Mouse (Mus musculus) kidney, embryonic 16.5 days (tissue): Measurements from ENCODE around the gene Mdm4. TPM values are rescaled to one million over a fixed set of nuclear protein-coding genes. Genes with fewer than 3 reads are reported as not detected.
"Not testable (repeated sequence)": the region's sequence is repeated elsewhere in the genome, so short reads cannot be mapped to it uniquely, and the experiment has no call there.

ENCODE experiments used
- ATAC-seq: fragments of 200-750 bp; cut with Nextera tagmentation; 2 replicates; pipeline ENCODE4 v1.8.0; 2017; ENCODE audit warnings: moderate TSS enrichment; ENCODE audit not compliant: low FRiP score, low TSS enrichment
- H3K27ac ChIP-seq: fragments of 300-500 bp; sonication (generic); 2 replicates; pipeline ENCODE4 v1.5.1; 2014; ENCODE audit warnings: low read length
- H3K27me3 ChIP-seq: fragments of 300-500 bp; sonication (generic); 2 replicates; pipeline ENCODE4 v1.6.1; 2014; ENCODE audit warnings: low read length, control low read depth, mixed read lengths; ENCODE audit not compliant: insufficient read depth
- H3K36me3 ChIP-seq: fragments of 300-500 bp; sonication (generic); 2 replicates; pipeline ENCODE4 v1.6.1; 2014; ENCODE audit warnings: low read length, control low read depth, mixed read lengths; ENCODE audit not compliant: insufficient read depth
- H3K4me1 ChIP-seq: fragments of 300-500 bp; sonication (generic); 2 replicates; pipeline ENCODE4 v1.6.1; 2014; ENCODE audit warnings: low read length, control low read depth, mixed read lengths; ENCODE audit not compliant: insufficient read depth
- H3K4me2 ChIP-seq: fragments of 300-500 bp; sonication (generic); replicated peaks from 2 replicates; pipeline ENCODE4 v1.6.1; 2014; ENCODE audit warnings: low read depth, low read length
- H3K4me3 ChIP-seq: fragments of 300-500 bp; sonication (generic); 2 replicates; pipeline ENCODE4 v1.5.1; 2014; ENCODE audit warnings: mild to moderate bottlenecking, low read length
- H3K9ac ChIP-seq: fragments of 300-500 bp; sonication (generic); replicated peaks from 2 replicates; pipeline ENCODE4 v1.6.1; 2014; ENCODE audit warnings: low read length
- H3K9me3 ChIP-seq: fragments of 300-500 bp; sonication (generic); 2 replicates; pipeline ENCODE4 v1.6.1; 2016; ENCODE audit warnings: low read length, control low read depth
- WGBS: fragments of 180-500 bp; shearing (Covaris S2); extraction: QIAGEN DNeasy Blood & Tissue Kit; methylation state at CpG from one replicate; pipeline ENCODE4 v1.1.7; 2014; 5-methylcytosine and 5-hydroxymethylcytosine counted together
- polyA plus RNA-seq: library from polyadenylated mRNA; unstranded; fragments of >200 nt; fragmentation: Nextera tagmentation; extraction: Ambion mirVana; gene quantifications from 2 replicates; pipeline ENCODE4 v1.2.1, GENCODE M21; 2015

Mdm4 gene
- polyA plus RNA-seq, 1 experiment from 2014 or later, result 27.2 TPM

- 73% methylated on average over 7 of the region's 7 CpGs for WGBS
- not testable (repeated sequence) for H3K9ac ChIP-seq, H3K27me3 ChIP-seq, H3K4me2 ChIP-seq, H3K4me1 ChIP-seq, H3K27ac ChIP-seq, H3K36me3 ChIP-seq, H3K9me3 ChIP-seq, ATAC-seq, H3K4me3 ChIP-seq
Observed at GRCm38 (mm10) chr1:133034682-133035081, 4.3 kb upstream of the Mdm4 start.

GRCm38 (mm10) chr1:133034091-133034460, 3.7 kb upstream of the Mdm4 start:
- peak overlapping the region; percentile 55 for H3K4me2 ChIP-seq
- H3K4me1 ChIP-seq, result peaks cover 7% of the 10 kb centered on the region
- peak overlapping the region; percentile 66 for H3K4me3 ChIP-seq
- no peaks in the 10 kb centered on the region for H3K9me3 ChIP-seq
- peak; percentile 77 for ATAC-seq
- no peaks in the 10 kb centered on the region for H3K36me3 ChIP-seq
- H3K27me3 ChIP-seq, result no peaks in the 10 kb centered on the region
- peak overlapping the region; percentile 64 for H3K27ac ChIP-seq
- H3K9ac ChIP-seq, result peak overlapping the region; percentile 53; the same call in 1 of the 2 replicates
- WGBS, result under 1% methylated on average over 11 of the region's 11 CpGs

- peak overlapping the region; percentile 66 for H3K4me3 ChIP-seq
- H3K4me1 ChIP-seq, result peaks cover 7% of the 10 kb centered on the region
- H3K4me2 ChIP-seq, result peak overlapping the region; percentile 55
- peak overlapping the region; percentile 63 for H3K9ac ChIP-seq
- H3K27ac ChIP-seq, result peak overlapping the region; percentile 74
- H3K9me3 ChIP-seq, result no peaks in the 10 kb centered on the region
- no peaks in the 10 kb centered on the region for H3K36me3 ChIP-seq
- WGBS, result under 1% methylated on average over 28 of the region's 28 CpGs
- H3K27me3 ChIP-seq, result no peaks in the 10 kb centered on the region
- ATAC-seq, result peak; percentile 92
Observed at GRCm38 (mm10) chr1:133033316-133034090, 3.1 kb upstream of the Mdm4 start.

GRCm38 (mm10) chr1:133032981-133033315, 2.6 kb upstream of the Mdm4 start:
- peaks cover 7% of the 10 kb centered on the region for H3K4me1 ChIP-seq
- H3K27me3 ChIP-seq, result no peaks in the 10 kb centered on the region
- no peak for ATAC-seq
- H3K4me2 ChIP-seq, result peak overlapping the region; percentile 55
- H3K27ac ChIP-seq, result peak overlapping the region; percentile 9; the same call in 1 of the 2 replicates
- WGBS, result under 1% methylated on average over 5 of the region's 5 CpGs
- peak overlapping the region; percentile 63 for H3K9ac ChIP-seq
- peak overlapping the region; percentile 66 for H3K4me3 ChIP-seq
- no peaks in the 10 kb centered on the region for H3K36me3 ChIP-seq
- H3K9me3 ChIP-seq, result no peaks in the 10 kb centered on the region

GRCm38 (mm10) chr1:133029744-133030143, 617 bp downstream of the Mdm4 start:
- H3K9me3 ChIP-seq, result no peaks in the 10 kb centered on the region
- H3K9ac ChIP-seq, result no peak overlapping the region
- no peak overlapping the region for H3K4me3 ChIP-seq
- no peak overlapping the region for H3K27ac ChIP-seq
- 81% methylated on average over 3 of the region's 3 CpGs for WGBS
- no peak for ATAC-seq
- peaks cover 7% of the 10 kb centered on the region for H3K4me1 ChIP-seq
- no peaks in the 10 kb centered on the region for H3K27me3 ChIP-seq
- no peaks in the 10 kb centered on the region for H3K36me3 ChIP-seq
- H3K4me2 ChIP-seq, result no peak overlapping the region

GRCm38 (mm10) chr1:133027980-133028379, 2.4 kb downstream of the Mdm4 start:
- Histone ChIP-seq H3K9me3 (no peaks in the 10 kb centered on the region), H3K4me1 (peaks cover 11% of the 10 kb centered on the region)

GRCm38 (mm10) chr1:133027126-133027525, 3.2 kb downstream of the Mdm4 start:
- H3K9me3 ChIP-seq, result no peaks in the 10 kb centered on the region
- no peak for ATAC-seq
- H3K9ac ChIP-seq, result no peak overlapping the region
- 89% methylated on average over 2 of the region's 2 CpGs for WGBS
- H3K27ac ChIP-seq, result no peak overlapping the region
- no peaks in the 10 kb centered on the region for H3K36me3 ChIP-seq
- no peak overlapping the region for H3K4me3 ChIP-seq
- no peak overlapping the region for H3K4me2 ChIP-seq
- no peaks in the 10 kb centered on the region for H3K27me3 ChIP-seq
- H3K4me1 ChIP-seq, result peaks cover 5% of the 10 kb centered on the region; the same call in 1 of the 2 replicates

More at GRCm38 (mm10) chr1:133027980-133028379, 2.4 kb downstream of the Mdm4 start:
- no peaks in the 10 kb centered on the region for H3K27me3 ChIP-seq
- no peak for ATAC-seq
- H3K4me3 ChIP-seq, result no peak overlapping the region
- no peak overlapping the region for H3K4me2 ChIP-seq
- no peak overlapping the region for H3K9ac ChIP-seq
- 42% methylated on average over 7 of the region's 7 CpGs for WGBS
- no peaks in the 10 kb centered on the region for H3K36me3 ChIP-seq
- H3K27ac ChIP-seq, result no peak overlapping the region

GRCm38 (mm10) chr1:133025796-133026190, 4.6 kb downstream of the Mdm4 start:
- H3K9me3 ChIP-seq, ATAC-seq, H3K27me3 ChIP-seq, H3K4me1 ChIP-seq, H3K36me3 ChIP-seq: not testable (repeated sequence)
- peak overlapping the region; percentile 98 for H3K9ac ChIP-seq
- peak overlapping the region; percentile 91; the same call in 1 of the 2 replicates for H3K27ac ChIP-seq
- 43% methylated on average over 18 of the region's 23 CpGs for WGBS
- H3K4me3 ChIP-seq, result peak overlapping the region; percentile 86
- H3K4me2 ChIP-seq, result peak overlapping the region; percentile 44

- Histone ChIP-seq H3K9me3 (no peaks in the 10 kb centered on the region), H3K27ac (peak overlapping the region; percentile 91), H3K9ac (peak overlapping the region; percentile 98), H3K27me3 (no peaks in the 10 kb centered on the region), H3K4me3 (peak overlapping the region; percentile 86), H3K4me2 (peak overlapping the region; percentile 60), H3K36me3 (no peaks in the 10 kb centered on the region), H3K4me1 (peaks cover 5% of the 10 kb centered on the region; the same call in 1 of the 2 replicates)
- WGBS, result under 1% methylated on average over 37 of the region's 40 CpGs
- ATAC-seq, result peak; percentile 98
Observed at GRCm38 (mm10) chr1:133025051-133025795, 5.1 kb downstream of the Mdm4 start.

GRCm38 (mm10) chr1:133024426-133024825, 5.9 kb downstream of the Mdm4 start:
- no peak overlapping the region for H3K27ac ChIP-seq
- H3K4me3 ChIP-seq, result peak overlapping the region; percentile 86
- 36% methylated on average over 7 of the region's 7 CpGs for WGBS

More at GRCm38 (mm10) chr1:133024426-133024825, 5.9 kb downstream of the Mdm4 start:
- Histone ChIP-seq H3K36me3 (no peaks in the 10 kb centered on the region), H3K4me1 (peaks cover 5% of the 10 kb centered on the region; the same call in 1 of the 2 replicates), H3K27me3 (no peaks in the 10 kb centered on the region), H3K9ac (peak overlapping the region; percentile 98), H3K9me3 (no peaks in the 10 kb centered on the region), H3K4me2 (peak overlapping the region; percentile 60)
- ATAC-seq, result no peak
